Mouse (Mus musculus) MEL (cell line): ENCODE measurements at regions not wholly inside any gene's neighbourhood (a gene's known extent, or its start where the extent isn't known, plus 50 kb on each side); places are given as distances from the start of the nearest gene placed in this dataset.

ENCODE experiments used
- DNase-seq: peaks from one replicate; pipeline ENCODE4 v3.0.0; 2011; ENCODE audit warnings: low read depth, low spot score
- H3K27ac ChIP-seq: 2 replicates; pipeline ENCODE4 v1.5.1; 2012; ENCODE audit warnings: low read depth, mild to moderate bottlenecking, control low read depth, low read length, moderate library complexity; ENCODE audit not compliant: control insufficient read depth
- H3K27me3 ChIP-seq, 2 experiments: fragments of 150-350 bp in 1 of 2; sonication (generic) in 1 of 2; 2 replicates each; pipeline ENCODE4 v1.6.1; 2012; ENCODE audit warnings: low read length in 2 of 2, mild to moderate bottlenecking in 2 of 2, improper control_type of control experiment in 1 of 2, moderate library complexity in 1 of 2; ENCODE audit not compliant: insufficient read depth in 2 of 2, control insufficient read depth in 1 of 2
- H3K36me3 ChIP-seq, 2 experiments: 2 replicates each; pipeline ENCODE4 v1.6.1; 2012 to 2014; ENCODE audit warnings: low read length in 2 of 2, improper control_type of control experiment in 1 of 2, inconsistent platforms in 1 of 2, mild to moderate bottlenecking in 1 of 2; ENCODE audit not compliant: insufficient read depth in 2 of 2, control insufficient read depth in 1 of 2
- H3K4me1 ChIP-seq, 2 experiments: fragments of 150-350 bp in 1 of 2; sonication (generic) in 1 of 2; 2 replicates each; pipeline ENCODE4 v1.6.1; 2012; ENCODE audit warnings: low read length in 2 of 2, improper control_type of control experiment in 1 of 2, mild to moderate bottlenecking in 1 of 2; ENCODE audit not compliant: insufficient read depth in 2 of 2, control insufficient read depth in 1 of 2
- H3K4me3 ChIP-seq, 2 experiments: fragments of 150-350 bp in 1 of 2; sonication (generic) in 1 of 2; 2 replicates each; pipeline ENCODE4 v1.5.1; 2012; ENCODE audit warnings: low read depth in 2 of 2, low read length in 2 of 2, mild to moderate bottlenecking in 2 of 2, moderate library complexity in 2 of 2, control low read depth in 1 of 2, improper control_type of control experiment in 1 of 2; ENCODE audit not compliant: control insufficient read depth in 1 of 2, insufficient read depth in 1 of 2
- H3K79me2 ChIP-seq: 2 replicates; pipeline ENCODE4 v1.6.1; 2012; ENCODE audit warnings: mild to moderate bottlenecking, low read length, moderate library complexity; ENCODE audit not compliant: control insufficient read depth, poor library complexity, insufficient read depth
- H3K9ac ChIP-seq: 2 replicates; pipeline ENCODE4 v1.6.1; 2012; ENCODE audit warnings: low read depth, mild to moderate bottlenecking, control low read depth, low read length, moderate library complexity; ENCODE audit not compliant: control insufficient read depth, poor library complexity, severe bottlenecking
- H3K9me3 ChIP-seq: fragments of 150-350 bp; sonication (generic); replicated peaks from 2 replicates; pipeline ENCODE4 v1.6.1; 2012; ENCODE audit warnings: mild to moderate bottlenecking, low read length, improper control_type of control experiment, moderate library complexity; ENCODE audit not compliant: insufficient read depth
- CHD2 ChIP-seq: IDR thresholded peaks from 2 replicates; pipeline ENCODE4 v1.6.1; 2011; ENCODE audit warnings: low read length, improper control_type of control experiment
- CTCF ChIP-seq, 3 experiments: IDR thresholded peaks in 2 of 3; conservative IDR thresholded peaks in 1 of 3; 2 replicates each; pipeline ENCODE4 v1.5.1; 2011 to 2012; ENCODE audit warnings: low read length in 3 of 3, low read depth in 2 of 3, mild to moderate bottlenecking in 2 of 3, improper control_type of control experiment in 1 of 3, inconsistent platforms in 1 of 3, mixed read lengths in 1 of 3, moderate library complexity in 1 of 3; ENCODE audit not compliant: control insufficient read depth in 1 of 3, insufficient read depth in 1 of 3, poor library complexity in 1 of 3, severe bottlenecking in 1 of 3
- E2F4 ChIP-seq: IDR thresholded peaks from 2 replicates; pipeline ENCODE4 v1.6.1; 2011; ENCODE audit warnings: low read depth, low read length, improper control_type of control experiment, borderline replicate concordance
- ELF1 ChIP-seq: IDR thresholded peaks from 2 replicates; pipeline ENCODE4 v1.6.1; 2014; ENCODE audit warnings: low read depth, mild to moderate bottlenecking, inconsistent platforms, low read length, improper control_type of control experiment, moderate library complexity
- ETS1 ChIP-seq: IDR thresholded peaks from 2 replicates; pipeline ENCODE4 v1.6.1; 2012; ENCODE audit warnings: low read depth, mild to moderate bottlenecking, inconsistent platforms, low read length, improper control_type of control experiment, moderate library complexity
- HCFC1 ChIP-seq: IDR thresholded peaks from 2 replicates; pipeline ENCODE4 v1.6.1; 2012; ENCODE audit warnings: low read depth, mild to moderate bottlenecking, inconsistent platforms, low read length, improper control_type of control experiment, moderate library complexity
- JUND ChIP-seq: IDR thresholded peaks from 2 replicates; pipeline ENCODE4 v1.6.1; 2011; ENCODE audit warnings: low read depth, mild to moderate bottlenecking, improper control_type of control experiment, low read length
- KAT2A ChIP-seq: conservative IDR thresholded peaks from 2 replicates; pipeline ENCODE4 v1.6.1; 2012; ENCODE audit warnings: low read depth, low read length, improper control_type of control experiment, inconsistent platforms
- MAX ChIP-seq: IDR thresholded peaks from 2 replicates; pipeline ENCODE4 v1.6.1; 2011; ENCODE audit warnings: low read length, improper control_type of control experiment
- MXI1 ChIP-seq: IDR thresholded peaks from 2 replicates; pipeline ENCODE4 v1.6.1; 2011; ENCODE audit warnings: mild to moderate bottlenecking, low read depth, low read length, improper control_type of control experiment
- MYB ChIP-seq: IDR thresholded peaks from 2 replicates; pipeline ENCODE4 v1.6.1; 2011; ENCODE audit warnings: mild to moderate bottlenecking, low read depth, low read length, improper control_type of control experiment
- NELFE ChIP-seq: IDR thresholded peaks from 2 replicates; pipeline ENCODE4 v1.6.1; 2011; ENCODE audit warnings: low read depth, low read length, improper control_type of control experiment
- NRF1 ChIP-seq: IDR thresholded peaks from 2 replicates; pipeline ENCODE4 v1.6.1; 2014; ENCODE audit warnings: low read depth, mild to moderate bottlenecking, inconsistent platforms, low read length, improper control_type of control experiment, moderate library complexity; ENCODE audit not compliant: poor library complexity, insufficient read depth, severe bottlenecking
- POLR2A ChIP-seq, 2 experiments: IDR thresholded peaks; 2 replicates each; pipeline ENCODE4 v1.6.1; 2011 to 2012; ENCODE audit warnings: low read length in 2 of 2, mild to moderate bottlenecking in 2 of 2, control low read depth in 1 of 2, improper control_type of control experiment in 1 of 2, low read depth in 1 of 2, moderate library complexity in 1 of 2; ENCODE audit not compliant: control insufficient read depth in 1 of 2, insufficient read depth in 1 of 2, poor library complexity in 1 of 2
- POLR2AphosphoS2 ChIP-seq: IDR thresholded peaks from 2 replicates; pipeline ENCODE4 v1.6.1; 2011; ENCODE audit warnings: low read length, improper control_type of control experiment
- POLR2AphosphoS5 ChIP-seq: IDR thresholded peaks from 2 replicates; pipeline ENCODE4 v1.6.1; 2012; ENCODE audit warnings: low read depth, borderline replicate concordance, mild to moderate bottlenecking, inconsistent platforms, low read length, moderate library complexity, mixed read lengths
- RCOR1 ChIP-seq: IDR thresholded peaks from 2 replicates; pipeline ENCODE4 v1.6.1; 2012; ENCODE audit warnings: low read depth, mild to moderate bottlenecking, inconsistent platforms, low read length, improper control_type of control experiment
- SIN3A ChIP-seq: IDR thresholded peaks from 2 replicates; pipeline ENCODE4 v1.6.1; 2012; ENCODE audit warnings: low read length, improper control_type of control experiment, inconsistent platforms
- SMC3 ChIP-seq: IDR thresholded peaks from 2 replicates; pipeline ENCODE4 v1.6.1; 2011; ENCODE audit warnings: low read depth, low read length, improper control_type of control experiment
- TBP ChIP-seq: IDR thresholded peaks from 2 replicates; pipeline ENCODE4 v1.8.0; 2011; ENCODE audit warnings: low read depth, low read length, improper control_type of control experiment
- USF1 ChIP-seq: IDR thresholded peaks from 2 replicates; pipeline ENCODE4 v1.6.1; 2014; ENCODE audit warnings: low read depth, mild to moderate bottlenecking, inconsistent platforms, low read length, improper control_type of control experiment, moderate library complexity
- USF2 ChIP-seq, 2 experiments: IDR thresholded peaks; 2 replicates each; pipeline ENCODE4 v1.6.1; 2011 to 2012; ENCODE audit warnings: improper control_type of control experiment in 2 of 2, low read length in 2 of 2, borderline replicate concordance in 1 of 2, inconsistent platforms in 1 of 2, low read depth in 1 of 2, mild to moderate bottlenecking in 1 of 2; ENCODE audit not compliant: insufficient read depth in 1 of 2
- ZNF384 ChIP-seq: IDR thresholded peaks from 2 replicates; pipeline ENCODE4 v1.6.1; 2012; ENCODE audit warnings: low read depth, mild to moderate bottlenecking, inconsistent platforms, low read length, improper control_type of control experiment

- Histone ChIP-seq H3K27ac (no peak overlapping the region), H3K27me3 (no peaks in the 10 kb centered on the region), H3K9me3 (no peaks in the 10 kb centered on the region), H3K4me1 (no peaks in the 10 kb centered on the region), H3K36me3 (no peaks in the 10 kb centered on the region), H3K9ac (no peak overlapping the region), H3K79me2 (no peaks in the 10 kb centered on the region), H3K4me3 (no peak overlapping the region)
- no peak for TF ChIP-seq NELFE
- TF ChIP-seq POLR2AphosphoS5 = no peak
- TF ChIP-seq TBP = no peak
- no peak for TF ChIP-seq ETS1
- TF ChIP-seq CTCF (IDR thresholded peaks at IDR 0.05 in 2 of 3, conservative IDR thresholded peaks at IDR 0.05 in 1 of 3; ENCODE audit: control insufficient read depth in 1 of 3, insufficient read depth in 1 of 3, low read depth in 2 of 3, low read length in 3 of 3, poor library complexity in 1 of 3, severe bottlenecking in 1 of 3) = no peak
- no peak for TF ChIP-seq CHD2
- no peak for TF ChIP-seq KAT2A
- no peak for TF ChIP-seq MAX
- TF ChIP-seq SIN3A = no peak
- no peak for TF ChIP-seq SMC3
- DNase-seq = no peak
Measured at GRCm38 (mm10) chr9:43408493-43408892, 97.8 kb downstream of the Trim29 start.

- H3K79me2 ChIP-seq = no peaks in the 10 kb centered on the region
- no peak overlapping the region for H3K9ac ChIP-seq
- no peak overlapping the region for H3K27ac ChIP-seq
- TF ChIP-seq RCOR1 = no peak
- no peak for TF ChIP-seq ELF1
- no peak for TF ChIP-seq NRF1
- no peak for TF ChIP-seq HCFC1
- TF ChIP-seq, all 39 proteins: peak for 0
- H3K4me1 ChIP-seq = no peaks in the 10 kb centered on the region
- no peak overlapping the region for H3K4me3 ChIP-seq
- H3K27me3 ChIP-seq = no peaks in the 10 kb centered on the region
- no peaks in the 10 kb centered on the region for H3K36me3 ChIP-seq
- DNase-seq = no peak
- H3K9me3 ChIP-seq = no peaks in the 10 kb centered on the region
Measured at GRCm38 (mm10) chr9:43412473-43412872, 101.8 kb downstream of the Trim29 start.

GRCm38 (mm10) chr9:43419993-43420715, 109.5 kb downstream of the Trim29 start:
- Histone ChIP-seq H3K4me3 (no peak overlapping the region), H3K27me3 (no peaks in the 10 kb centered on the region), H3K79me2 (no peaks in the 10 kb centered on the region), H3K4me1 (no peaks in the 10 kb centered on the region), H3K9ac (no peak overlapping the region), H3K27ac (no peak overlapping the region), H3K9me3 (no peaks in the 10 kb centered on the region), H3K36me3 (no peaks in the 10 kb centered on the region)
- TF ChIP-seq USF1 = no peak
- no peak for TF ChIP-seq MXI1
- TF ChIP-seq RCOR1 = no peak
- no peak for TF ChIP-seq ETS1
- TF ChIP-seq NELFE = no peak
- no peak for TF ChIP-seq KAT2A
- TF ChIP-seq USF2 (IDR thresholded peaks at IDR 0.05; ENCODE audit: borderline replicate concordance in 1 of 2, insufficient read depth in 1 of 2, low read depth in 1 of 2, low read length in 2 of 2) = no peak
- TF ChIP-seq E2F4 = no peak
- TF ChIP-seq SIN3A = no peak
- no peak for TF ChIP-seq MYB
- no peak for TF ChIP-seq POLR2A (IDR thresholded peaks at IDR 0.05; ENCODE audit: control insufficient read depth in 1 of 2, insufficient read depth in 1 of 2, low read depth in 1 of 2, low read length in 2 of 2, poor library complexity in 1 of 2)
- TF ChIP-seq ZNF384 = no peak
- TF ChIP-seq JUND = no peak
- no peak for TF ChIP-seq POLR2AphosphoS2
- TF ChIP-seq MAX = no peak
- no peak for DNase-seq
